Mouse (Mus musculus): ENCODE data around the gene C530008M17Rik. TPM values are rescaled to one million over a fixed set of nuclear protein-coding genes. Genes with fewer than 3 reads are reported as not detected.

C530008M17Rik gene
- total RNA-seq, 2 experiments from 2014 or later: 282 to 293 TPM

GRCm38 (mm10) chr5:76763731-76764130, 107.4 kb downstream of the C530008M17Rik start:
- DNase-seq: no peak
- intact Hi-C loops (cut with DNase I): loop anchor here (10.0 kb wide), 1 partner anchor 81 kb away; no protein-coding TSS in a partner anchor

GRCm38 (mm10) chr5:76769014-76769413, 112.7 kb downstream of the C530008M17Rik start:
- intact Hi-C loops (cut with DNase I): loop anchor here (10.0 kb wide), 1 partner anchor 76 kb away; no protein-coding TSS in a partner anchor

GRCm38 (mm10) chr5:76769572-76769971, 113.3 kb downstream of the C530008M17Rik start:
- DNase-seq: no peak
- intact Hi-C loops (cut with DNase I): loop anchor here (10.0 kb wide), 1 partner anchor 75 kb away; no protein-coding TSS in a partner anchor

More at GRCm38 (mm10) chr5:76769014-76769413, 112.7 kb downstream of the C530008M17Rik start:
- DNase-seq: no peak

GRCm38 (mm10) chr5:76771371-76771770, 115.1 kb downstream of the C530008M17Rik start:
- no peak for DNase-seq
- intact Hi-C loops (cut with DNase I): no loop called here

GRCm38 (mm10) chr5:76772831-76773230, 116.5 kb downstream of the C530008M17Rik start:
- intact Hi-C loops (cut with DNase I): no loop called here
- no peak for DNase-seq

GRCm38 (mm10) chr5:76773492-76774158, 117.3 kb downstream of the C530008M17Rik start:
- intact Hi-C loops (cut with DNase I): no loop called here
- DNase-seq: no peak

- DNase-seq: no peak
- intact Hi-C loops (cut with DNase I): no loop called here
Observed at GRCm38 (mm10) chr5:76779094-76779615, 122.8 kb downstream of the C530008M17Rik start.

GRCm38 (mm10) chr5:76781943-76782342, 125.6 kb downstream of the C530008M17Rik start:
- DNase-seq: no peak
- intact Hi-C loops (cut with DNase I): no loop called here

GRCm38 (mm10) chr5:76782414-76783103, 126.2 kb downstream of the C530008M17Rik start:
- intact Hi-C loops (cut with DNase I): no loop called here
- peak; percentile 61 for DNase-seq

- intact Hi-C loops (cut with DNase I): no loop called here
- DNase-seq: no peak
Observed at GRCm38 (mm10) chr5:76783104-76783441, 126.8 kb downstream of the C530008M17Rik start.

GRCm38 (mm10) chr5:76784151-76784723, 127.9 kb downstream of the C530008M17Rik start:
- DNase-seq: no peak
- intact Hi-C loops (cut with DNase I): no loop called here

- no peak for DNase-seq
- intact Hi-C loops (cut with DNase I): no loop called here
Observed at GRCm38 (mm10) chr5:76785013-76785412, 128.7 kb downstream of the C530008M17Rik start.

GRCm38 (mm10) chr5:76789881-76790280, 133.6 kb downstream of the C530008M17Rik start:
- intact Hi-C loops (cut with DNase I): no loop called here
- no peak for DNase-seq

- intact Hi-C loops (cut with DNase I): no loop called here
Observed at GRCm38 (mm10) chr5:76791280-76791679, 135.0 kb downstream of the C530008M17Rik start.

GRCm38 (mm10) chr5:76792720-76793119, 136.4 kb downstream of the C530008M17Rik start:
- intact Hi-C loops (cut with DNase I): no loop called here
- DNase-seq: no peak

More at GRCm38 (mm10) chr5:76791280-76791679, 135.0 kb downstream of the C530008M17Rik start:
- DNase-seq: no peak

GRCm38 (mm10) chr5:76798043-76798442, 141.7 kb downstream of the C530008M17Rik start:
- intact Hi-C loops (cut with DNase I): no loop called here
- DNase-seq: no peak

- intact Hi-C loops (cut with DNase I): no loop called here
- DNase-seq: peak; percentile 24
Observed at GRCm38 (mm10) chr5:76799471-76799870, 143.2 kb downstream of the C530008M17Rik start.

GRCm38 (mm10) chr5:76809031-76809430, 152.7 kb downstream of the C530008M17Rik start:
- intact Hi-C loops (cut with DNase I): no loop called here
- DNase-seq: no peak

GRCm38 (mm10) chr5:76815035-76815434, 158.7 kb downstream of the C530008M17Rik start:
- intact Hi-C loops (cut with DNase I): no loop called here
- DNase-seq: peak; percentile 77

GRCm38 (mm10) chr5:76815786-76816455, 159.6 kb downstream of the C530008M17Rik start:
- intact Hi-C loops (cut with DNase I): no loop called here
- DNase-seq: peak; percentile 56

- intact Hi-C loops (cut with DNase I): no loop called here
- DNase-seq: no peak
Observed at GRCm38 (mm10) chr5:76816748-76817147, 160.4 kb downstream of the C530008M17Rik start.
